Mouse (Mus musculus) spleen, adult 2 months (tissue): ENCODE measurements at regions not wholly inside any gene's neighbourhood (a gene's known extent, or its start where the extent isn't known, plus 50 kb on each side); places are given as distances from the start of the nearest gene placed in this dataset.

Source experiments
- CTCF ChIP-seq: fragments of 200-500 bp; IDR thresholded peaks from 2 replicates; pipeline ENCODE4 v1.5.1; 2011; ENCODE audit warnings: mild to moderate bottlenecking, inconsistent platforms; ENCODE audit not compliant: insufficient read depth, insufficient read length, insufficient replicate concordance; ENCODE audit errors: extremely low read depth
- POLR2A ChIP-seq: fragments of 200-500 bp; IDR thresholded peaks from 2 replicates; pipeline ENCODE4 v1.6.1; 2011; ENCODE audit warnings: low read depth, low read length, inconsistent platforms

DNA sequence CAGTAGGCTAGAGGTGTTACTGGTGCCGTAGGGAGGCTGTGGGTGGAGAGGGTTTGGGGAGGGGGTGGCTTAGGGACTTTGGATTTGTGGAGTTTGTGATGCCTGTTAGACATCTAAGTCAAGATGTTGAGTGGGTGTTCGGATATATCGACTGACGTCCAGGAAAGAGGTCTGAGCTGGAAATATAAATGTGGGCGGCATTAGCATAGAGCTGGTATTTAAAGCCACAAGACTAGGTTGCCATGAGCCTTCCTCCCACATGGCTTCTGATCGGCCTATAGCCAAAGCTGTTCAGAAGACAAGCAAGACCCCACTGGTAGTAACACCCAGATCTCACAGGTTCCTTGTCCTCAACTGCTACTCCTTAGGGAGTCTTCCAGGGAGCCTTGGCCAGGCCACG is 184.9 kb downstream of the Tle3 start:
- TF ChIP-seq CTCF (no peak), POLR2A (no peak)
